Mouse (Mus musculus): Measurements from ENCODE around the gene Arhgap30. TPM values are rescaled to one million over a fixed set of nuclear protein-coding genes. Genes with fewer than 3 reads are reported as not detected.

Gene Arhgap30
- total RNA-seq, 4 experiments from 2014 or later: 1.7 to 3.0 (median 2.0) TPM

- DNase-seq (ENCODE audit: low spot score): no peak
Measured at GRCm38 (mm10) chr1:171425126-171425525, 36.4 kb downstream of the Arhgap30 start.

- no peak for DNase-seq (ENCODE audit: low spot score)
Measured at GRCm38 (mm10) chr1:171432158-171432557, 43.4 kb downstream of the Arhgap30 start.

DNA sequence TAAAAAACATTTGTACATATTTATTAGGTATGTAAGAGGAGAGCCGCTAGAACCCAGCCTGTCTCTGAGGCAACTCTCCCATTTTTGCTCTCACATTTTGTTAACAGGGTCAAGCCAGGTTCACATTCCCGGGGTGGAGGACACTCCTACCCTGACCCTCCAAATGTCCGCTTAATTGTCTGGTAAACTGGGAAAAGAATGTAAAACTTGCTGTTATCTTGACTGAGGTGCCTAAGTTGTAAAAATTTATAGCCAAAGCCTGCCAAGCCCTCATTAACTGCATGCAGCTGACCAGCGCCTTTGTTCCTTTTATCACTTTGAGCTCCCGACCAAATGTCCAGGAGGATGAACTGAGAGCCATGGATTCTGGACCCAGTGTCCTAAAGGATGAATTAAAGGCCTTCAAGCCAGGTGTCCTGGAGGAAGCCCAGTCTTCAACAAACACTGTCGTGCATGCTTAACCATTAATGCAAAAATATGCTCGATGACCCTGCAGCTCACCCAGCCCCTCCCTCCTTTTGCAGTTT lies 46.6 kb downstream of the Arhgap30 start:
- no peak for DNase-seq (ENCODE audit: low spot score)

DNA sequence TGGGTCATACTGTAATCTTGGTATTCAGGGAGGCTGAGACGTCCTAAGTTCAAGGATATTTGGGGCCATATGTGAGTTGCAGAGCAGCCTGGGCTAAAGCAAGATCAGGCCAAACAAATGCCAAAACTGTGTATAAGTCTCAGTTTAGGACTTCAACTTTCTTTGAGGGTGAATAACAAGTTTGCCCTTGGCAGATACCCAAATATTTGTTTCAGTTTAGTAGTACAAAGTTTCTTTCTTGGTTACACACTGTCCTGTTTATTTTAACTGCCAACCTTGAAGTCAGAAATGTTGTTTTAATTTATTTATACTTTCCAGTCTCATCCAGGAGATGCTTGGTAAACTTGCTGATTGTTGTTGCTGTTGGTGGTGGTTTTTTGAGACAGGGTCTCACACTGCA lies 47.2 kb downstream of the Arhgap30 start:
- DNase-seq (ENCODE audit: low spot score): no peak

GRCm38 (mm10) chr1:171437264-171438013 lies 48.7 kb downstream of the Arhgap30 start, which contains the start of gene F11r:
TSS of gene F11r (plus strand) at chr1:171437535.
- DNase-seq (ENCODE audit: low spot score): peak; percentile 83

GRCm38 (mm10) chr1:171438014-171438670 lies 49.4 kb downstream of the Arhgap30 start:
- DNase-seq (ENCODE audit: low spot score): peak; percentile 35

DNA sequence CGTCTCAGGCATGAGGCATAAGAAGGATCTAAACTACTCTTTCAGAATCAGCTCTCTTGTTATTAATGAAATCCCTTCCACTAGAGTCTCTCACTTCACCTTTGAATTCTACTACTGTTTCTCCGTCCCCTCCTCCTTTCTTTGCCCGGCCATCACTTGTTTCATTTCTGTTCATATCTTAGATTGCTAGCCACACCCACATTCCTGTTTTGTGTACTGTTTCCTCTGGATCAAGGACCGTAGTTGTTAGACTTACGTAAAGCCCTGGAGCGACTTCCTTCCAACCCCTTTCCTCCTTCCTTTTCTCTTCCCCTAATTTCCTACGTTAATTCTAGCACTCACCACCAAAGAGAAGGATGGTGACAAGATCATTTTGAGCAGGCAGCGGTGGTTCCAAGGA lies 50.3 kb downstream of the Arhgap30 start:
- DNase-seq (ENCODE audit: low spot score): peak; percentile 49

GRCm38 (mm10) chr1:171440025-171440725 lies 51.4 kb downstream of the Arhgap30 start:
- DNase-seq (ENCODE audit: low spot score): peak; percentile 80

DNA sequence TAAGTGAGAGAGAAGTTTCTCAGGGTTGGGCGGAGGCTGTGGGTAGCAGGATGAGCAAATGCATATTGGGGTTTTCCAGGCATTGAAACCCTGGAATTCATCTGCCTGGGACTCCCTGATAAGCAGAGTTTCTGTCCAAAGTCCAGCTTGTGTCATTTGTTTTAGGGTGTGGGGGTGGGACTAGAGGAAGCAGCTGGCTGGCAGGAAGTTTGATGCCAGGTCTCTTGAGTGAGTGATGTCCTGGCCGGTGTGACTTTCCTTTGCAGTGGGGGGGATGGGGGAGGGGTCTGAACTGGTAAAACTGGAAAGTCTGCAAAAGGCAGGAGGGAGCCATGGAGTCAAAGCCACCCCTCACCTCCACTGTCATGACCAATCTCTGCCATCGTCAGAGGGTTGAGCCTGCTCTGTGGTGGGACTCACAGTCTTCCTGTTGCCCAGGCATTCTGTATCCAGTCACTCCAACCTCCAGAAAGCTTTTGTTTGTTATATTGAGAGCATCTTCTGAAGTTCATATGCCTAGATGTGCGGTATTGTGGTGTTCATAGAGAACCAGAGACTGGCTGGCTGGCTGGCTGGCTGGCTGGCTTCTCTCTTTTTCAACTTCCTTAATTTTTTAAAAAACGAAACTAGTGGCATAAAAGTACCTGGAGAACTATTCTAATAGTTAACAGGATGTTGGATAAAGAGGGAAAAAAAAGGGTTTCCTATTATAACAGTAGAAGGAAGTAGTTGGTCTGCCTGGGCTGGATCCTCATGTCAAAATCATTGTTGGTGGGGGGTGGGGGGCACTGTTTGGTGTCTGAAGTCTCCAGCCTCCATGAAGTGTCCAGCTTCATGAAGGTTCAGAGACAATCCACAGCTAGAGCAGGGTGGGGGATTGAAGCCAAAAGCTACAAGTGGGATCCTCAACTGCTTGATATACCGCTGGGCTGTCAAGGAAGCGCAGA lies 53.0 kb downstream of the Arhgap30 start:
- DNase-seq (ENCODE audit: low spot score): no peak

DNA sequence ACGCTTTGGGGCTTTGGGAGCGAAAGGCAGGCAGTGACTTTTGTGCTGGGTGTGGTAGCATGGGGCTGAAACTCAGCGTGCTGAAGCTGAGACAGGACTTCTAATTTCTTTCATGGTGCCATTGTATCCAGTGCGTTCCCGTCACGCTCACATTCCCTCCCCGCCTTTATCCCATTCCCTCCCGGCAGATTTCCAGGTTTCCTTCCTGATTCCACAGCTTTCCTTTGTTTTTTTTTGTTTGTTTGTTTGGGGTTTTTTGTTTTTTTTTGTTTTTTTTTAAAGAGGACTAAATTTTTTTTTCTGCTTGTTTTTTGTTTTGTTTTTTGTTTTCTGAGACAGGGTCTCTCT lies 53.6 kb downstream of the Arhgap30 start:
- DNase-seq (ENCODE audit: low spot score): no peak

DNA sequence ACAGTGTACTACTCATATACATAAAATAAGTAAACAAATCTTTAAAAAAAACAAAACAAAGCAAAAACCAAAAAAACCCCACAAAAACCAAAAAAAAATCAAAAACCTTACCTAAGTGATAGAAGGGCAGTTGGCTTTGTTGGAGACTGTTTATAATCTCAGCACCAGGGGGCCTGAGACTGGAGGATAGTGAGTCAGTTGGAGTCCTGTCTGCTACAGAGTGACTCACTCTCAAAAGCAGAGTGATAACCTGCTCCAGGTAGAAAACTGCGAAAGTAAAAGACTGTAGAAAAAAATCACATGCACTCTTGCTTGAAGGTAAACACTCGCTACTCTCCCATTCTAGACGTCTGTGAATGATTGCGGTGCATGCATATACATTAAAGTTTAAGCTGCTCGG lies 56.3 kb downstream of the Arhgap30 start:
- no peak for DNase-seq (ENCODE audit: low spot score)

DNA sequence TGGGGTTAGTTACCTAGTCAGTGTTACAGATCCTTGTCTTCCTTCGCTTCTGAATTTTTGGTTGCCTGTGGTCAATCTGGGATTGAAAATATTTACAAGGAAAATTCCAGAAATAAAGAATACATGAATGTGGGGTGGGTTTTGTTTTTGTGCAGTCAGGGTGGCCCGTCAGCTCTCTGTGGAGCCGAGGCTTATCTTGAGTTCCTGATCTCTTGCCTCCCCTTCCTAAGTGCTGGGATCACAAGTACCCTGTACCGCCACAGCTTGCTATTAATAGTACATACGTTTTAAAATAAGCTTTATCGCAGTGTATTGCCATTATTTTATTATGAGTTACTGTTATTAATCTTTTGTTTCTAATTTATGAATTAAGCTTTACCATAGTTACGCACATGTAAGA lies 58.1 kb downstream of the Arhgap30 start:
- no peak for DNase-seq (ENCODE audit: low spot score)

GRCm38 (mm10) chr1:171447692-171448091 lies 58.9 kb downstream of the Arhgap30 start:
- no peak for DNase-seq (ENCODE audit: low spot score)

DNA sequence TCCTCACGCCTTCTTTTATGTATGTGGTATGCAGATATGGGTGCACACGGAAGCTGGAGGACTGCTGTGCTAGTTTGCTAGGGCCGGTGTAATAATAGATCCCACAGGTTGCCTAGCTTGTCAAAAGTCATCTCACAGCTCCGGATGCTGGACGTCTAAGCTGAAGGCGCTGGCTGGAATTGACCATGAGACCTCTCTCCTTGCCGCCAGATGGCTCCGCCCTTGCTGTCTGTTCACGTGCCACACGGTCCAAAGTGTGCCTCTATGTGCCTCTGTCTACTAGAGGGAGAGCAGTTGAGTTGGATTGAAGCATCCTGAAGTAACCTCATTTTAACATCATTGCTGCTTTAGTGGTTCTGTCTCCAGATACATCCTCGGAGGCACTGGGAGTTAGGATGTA lies 61.3 kb downstream of the Arhgap30 start:
- no peak for DNase-seq (ENCODE audit: low spot score)

DNA sequence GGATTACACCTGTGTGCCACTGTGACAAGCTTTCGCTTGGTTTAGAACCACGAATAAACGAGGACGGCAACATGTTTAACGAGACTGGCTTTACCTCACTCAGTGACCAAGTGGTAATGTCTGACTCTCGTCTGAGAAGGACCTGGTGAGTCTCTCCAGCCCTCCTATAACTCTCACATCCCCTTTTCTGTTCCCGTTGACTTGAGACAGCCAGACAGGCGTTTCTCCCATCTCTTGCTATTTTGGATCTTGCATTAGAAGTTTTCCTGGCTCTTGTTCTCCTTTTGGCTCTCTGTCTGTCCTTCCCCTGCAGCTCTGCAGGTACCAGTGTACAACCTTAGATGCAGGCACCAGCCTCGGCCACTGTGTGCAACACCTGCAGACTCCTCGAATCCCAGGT lies 62.2 kb downstream of the Arhgap30 start:
- DNase-seq (ENCODE audit: low spot score): no peak

DNA sequence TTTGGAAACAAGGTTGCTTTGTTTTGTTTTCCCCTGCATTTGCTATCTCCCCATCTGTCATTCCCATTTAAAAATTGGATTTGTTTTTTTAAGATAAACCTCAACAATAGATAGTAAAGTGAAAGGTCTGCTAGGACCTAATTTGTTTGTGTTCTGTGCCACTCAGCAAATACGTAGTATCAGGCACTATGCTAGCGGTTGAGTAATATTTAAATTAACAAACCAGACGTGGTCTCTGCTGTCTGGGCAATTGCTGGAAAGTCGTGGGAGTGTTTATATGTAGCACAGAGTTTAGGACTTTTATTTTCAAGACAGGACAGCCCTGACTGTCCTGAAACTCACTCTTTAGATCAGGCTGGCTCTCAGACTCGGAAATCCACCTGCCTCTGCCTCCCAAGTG lies 63.8 kb downstream of the Arhgap30 start:
- DNase-seq (ENCODE audit: low spot score): no peak

DNA sequence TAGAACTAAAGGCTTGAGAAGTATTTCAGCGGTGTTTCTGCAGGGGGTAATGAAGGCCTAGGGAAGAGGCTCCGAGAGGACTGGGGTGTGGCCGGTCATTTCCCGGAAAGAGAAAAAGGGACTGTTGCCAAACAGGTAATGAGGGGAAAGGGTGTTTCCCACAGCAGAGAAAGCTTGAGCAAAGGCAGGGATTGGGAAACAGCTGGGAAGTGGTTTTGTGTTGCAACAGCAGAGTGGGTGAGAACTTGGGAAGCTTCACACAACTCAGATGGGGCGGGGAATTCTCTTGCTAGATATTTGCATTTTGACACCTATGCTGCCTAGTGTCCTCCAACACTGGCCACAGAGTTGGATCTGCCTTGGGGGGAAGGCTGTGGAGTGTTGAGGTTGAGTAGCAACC lies 64.2 kb downstream of the Arhgap30 start:
- peak; percentile 64 for DNase-seq (ENCODE audit: low spot score)

DNA sequence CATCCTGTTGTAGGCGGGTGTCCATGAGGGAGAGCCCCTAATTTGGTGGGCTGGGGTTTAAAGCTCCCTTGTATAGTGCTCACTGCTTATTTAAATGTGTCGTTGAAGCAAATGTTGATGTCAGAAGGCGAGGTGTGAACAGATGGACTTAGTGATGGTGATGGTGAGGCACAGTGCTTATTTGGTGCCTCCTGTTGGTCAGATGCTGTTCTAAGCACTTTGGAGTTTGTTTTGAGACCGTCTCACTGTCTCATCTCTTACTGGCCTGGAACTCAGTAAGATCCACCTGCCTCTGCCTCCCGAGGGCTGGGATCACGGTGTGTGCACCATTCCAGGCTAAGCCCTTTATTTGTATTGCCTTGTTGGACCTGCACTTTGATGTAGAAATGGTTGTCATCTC lies 66.2 kb downstream of the Arhgap30 start:
- no peak for DNase-seq (ENCODE audit: low spot score)

GRCm38 (mm10) chr1:171457568-171457967 lies 68.8 kb downstream of the Arhgap30 start:
- DNase-seq (ENCODE audit: low spot score): no peak

- no peak for DNase-seq (ENCODE audit: low spot score)
Measured at GRCm38 (mm10) chr1:171459791-171460190, 71.0 kb downstream of the Arhgap30 start.

All from heart, adult 8-10 months (tissue).